8 mouse cellular contexts compared by ENCODE assay signal in genomic region chr2:33886386-33887327, GRCm38 (mm10). TPM values are rescaled to one million over a fixed set of nuclear protein-coding genes. Genes with fewer than 3 reads are reported as not detected.
DNase-seq lines count a peak whose midpoint lies in the region; ATAC-seq and TF ChIP-seq lines count a peak whose summit lies in the region.

No protein-coding gene starts in this region.

- H3K36me3 ChIP-seq in midbrain, embryonic 11.5 days (ENCODE audit: control insufficient read depth, insufficient read depth, low read length) = no peaks in the 10 kb centered on the region
- H3K36me3 ChIP-seq in spleen, adult 2 months (ENCODE audit: control insufficient read depth, insufficient read depth, low read length) = no peaks in the 10 kb centered on the region

- H3K4me2 ChIP-seq in midbrain, embryonic 11.5 days = peak overlapping the region; percentile 95

- peak; percentile 16 for DNase-seq in kidney, adult 18-20 months
- no peak for DNase-seq in kidney, postnatal 36 days
- DNase-seq in heart, postnatal 25 days (ENCODE audit: low spot score) = peak; percentile 31
- peak; percentile 33 to 58 for DNase-seq in left cerebral cortex, adult 2 months (ENCODE audit: extremely low spot score in 1 of 2, low spot score in 2 of 2)
- DNase-seq in midbrain, embryonic 11.5 days (ENCODE audit: low spot score, missing footprints) = peak; percentile 98
- peak in 1 of 2 experiments; percentile 10 for DNase-seq in spleen, adult 2 months (ENCODE audit: low read depth in 1 of 2, low spot score in 2 of 2)

- no peaks in the 10 kb centered on the region for H3K9me3 ChIP-seq in midbrain, embryonic 11.5 days (ENCODE audit: control insufficient read depth, low read length)

- H3K9ac ChIP-seq in midbrain, embryonic 11.5 days (ENCODE audit: low read length) = peak overlapping the region; percentile 99

- H3K4me3 ChIP-seq in brown adipose tissue, adult 24 weeks (ENCODE audit: insufficient read depth, low read depth, low read length) = peak overlapping the region; percentile 93
- peak overlapping the region; percentile 88 for H3K4me3 ChIP-seq in left cerebral cortex, adult 2 months
- H3K4me3 ChIP-seq in midbrain, embryonic 11.5 days (ENCODE audit: low read depth, low read length) = peak overlapping the region; percentile 90
- peak overlapping the region; percentile 64 for H3K4me3 ChIP-seq in spleen, adult 2 months (ENCODE audit: extremely low read depth, insufficient read depth, insufficient read length)

- TF ChIP-seq CTCF in left cerebral cortex, adult 2 months (IDR thresholded peaks at IDR 0.05) = no peak
- no peak for TF ChIP-seq CTCF in spleen, adult 2 months (IDR thresholded peaks at IDR 0.05; ENCODE audit: extremely low read depth, insufficient read depth, insufficient read length, insufficient replicate concordance)

- H3K4me1 ChIP-seq in brown adipose tissue, adult 24 weeks (ENCODE audit: control insufficient read depth, insufficient read depth, insufficient read length, low read length) = peaks cover 12% of the 10 kb centered on the region
- peaks cover 17% of the 10 kb centered on the region for H3K4me1 ChIP-seq in midbrain, embryonic 11.5 days (ENCODE audit: control insufficient read depth, insufficient read depth, low read length)
- peaks cover 4% of the 10 kb centered on the region; the same call in 1 of the 2 replicates for H3K4me1 ChIP-seq in spleen, adult 2 months (ENCODE audit: control insufficient read depth, insufficient read depth, insufficient read length)

- TF ChIP-seq POLR2A in spleen, adult 2 months (IDR thresholded peaks at IDR 0.05; ENCODE audit: low read depth, low read length) = no peak

- intact Hi-C loops in heart, postnatal 25 days (cut with DNase I) = no loop called here
- intact Hi-C loops in left cerebral cortex, adult 2 months (cut with DNase I) = loop anchor here (1.0 kb wide), 1 partner anchor 65 kb away; no protein-coding TSS in a partner anchor

- H3K27ac ChIP-seq in brown adipose tissue, adult 24 weeks (replicated peaks; ENCODE audit: low read depth, low read length) = no peak overlapping the region
- H3K27ac ChIP-seq in left cerebral cortex, adult 2 months = peak overlapping the region; percentile 91
- H3K27ac ChIP-seq in midbrain, embryonic 11.5 days (ENCODE audit: low read depth, low read length) = peak overlapping the region; percentile 93
- H3K27ac ChIP-seq in spleen, adult 2 months (ENCODE audit: insufficient read depth, low read length) = no peak overlapping the region

- H3K27me3 ChIP-seq in midbrain, embryonic 11.5 days (ENCODE audit: control insufficient read depth, insufficient read depth, low read length) = no peaks in the 10 kb centered on the region
- H3K27me3 ChIP-seq in spleen, adult 2 months (ENCODE audit: control insufficient read depth, insufficient read depth, low read length) = peaks cover 6% of the 10 kb centered on the region; the same call in 1 of the 2 replicates

- WGBS in midbrain, embryonic 11.5 days = 2% methylated on average over 41 of the region's 51 CpGs
- WGBS in spleen, adult 2 months = 6% methylated on average over 51 of the region's 51 CpGs

- ATAC-seq in erythroid progenitor cell, adult 5-6 weeks (replicated peaks; ENCODE audit: low FRiP score, poor library complexity, severe bottlenecking) = peak; percentile 67
- ATAC-seq in midbrain, embryonic 11.5 days (ENCODE audit: low FRiP score) = peak; percentile 79

RNA-seq across cellular contexts. Expression of gene Mvb12b, which starts 1.1 kb away (rescaled TPM):
- 9.0 and 11.9 TPM in 2 replicates for polyA plus RNA-seq in brown adipose tissue, adult 24 weeks (2012; ENCODE audit: insufficient read depth, insufficient read length, missing spikeins)
- total RNA-seq in erythroid progenitor cell, adult 5-6 weeks (2015; ENCODE audit: low replicate concordance) = 53.0 and 81.7 TPM in 2 replicates
- total RNA-seq in erythroid progenitor cell, adult 5-6 weeks (2017; ENCODE audit: low replicate concordance) = 37.1 and 56.7 TPM in 2 replicates
- 10 to 100 TPM; 17.8 to 18.9 TPM for total RNA-seq in heart, postnatal 25 days (2021)
- total RNA-seq in left cerebral cortex, adult 2 months (2021) = 10 to 100 TPM; 74.6 to 78.4 TPM
- 36.6 and 38.1 TPM in 2 replicates for polyA plus RNA-seq in midbrain, embryonic 11.5 days (2014; fragmentation: Nextera tagmentation; extraction: Ambion mirVana)
- polyA plus RNA-seq in spleen, adult 2 months (2012; rRNA removed) = 13.6 and 17.5 TPM in 2 replicates

Comparison
In these comparisons a context has a peak if more than half of its experiments do, and no peak if none do; other contexts are left out.
1. DNase-seq: peak in kidney, adult 18-20 months (single experiment), heart, postnatal 25 days (single experiment), left cerebral cortex, adult 2 months (2 of 2) and midbrain, embryonic 11.5 days (single experiment); none in kidney, postnatal 36 days (0 of 2).
2. H3K27ac ChIP-seq: peak in left cerebral cortex, adult 2 months (single experiment) and midbrain, embryonic 11.5 days (single experiment); none in brown adipose tissue, adult 24 weeks (single experiment) and spleen, adult 2 months (single experiment).
3. Peak in every context shown above with its lines, with median percentiles within 50 percentile points of each other: H3K4me3 ChIP-seq.